Mouse (Mus musculus): ENCODE results near the gene Zic5.

DNA sequence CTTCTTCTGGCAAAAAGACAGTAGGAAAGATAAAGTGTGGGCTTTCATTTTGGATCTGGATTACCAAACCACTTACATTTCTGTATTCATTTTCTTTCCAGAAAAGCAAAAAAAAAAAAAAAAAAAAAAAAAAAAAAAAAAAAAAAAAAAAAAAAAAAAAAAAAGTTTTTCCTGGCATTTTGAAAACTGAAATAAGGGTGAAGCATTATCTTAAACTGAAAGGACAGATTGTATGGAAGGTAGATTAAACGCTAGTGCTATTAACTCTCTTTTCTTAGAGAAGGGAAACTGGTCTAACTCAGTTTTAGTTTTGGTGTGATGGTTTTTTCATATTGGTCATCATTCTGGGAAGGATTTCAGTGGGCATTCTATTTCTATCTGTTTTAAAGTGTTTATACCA, 26.5 kb upstream of the Zic5 start:
- TF ChIP-seq CTCF (IDR thresholded peaks at IDR 0.05; ENCODE audit: borderline replicate concordance, insufficient read depth, low read depth, low read length) (no peak), POLR2A (IDR thresholded peaks at IDR 0.05; ENCODE audit: borderline replicate concordance, insufficient read depth, low read length) (no peak)

All from cerebellum, adult 2 months (tissue).